Mouse (Mus musculus): ENCODE results near the gene Enkd1.

Gene Enkd1

GRCm38 (mm10) chr8:105702001-105702401 is 6.0 kb downstream of the Enkd1 start:
- no peak for DNase-seq (ENCODE audit: low spot score in 2 of 2)

- DNase-seq (ENCODE audit: low spot score in 2 of 2), result peak; percentile 92 to 99
Measured at GRCm38 (mm10) chr8:105700966-105701824, 6.8 kb downstream of the Enkd1 start, which contains the start of the genes Acd and Pard6a. Gene Acd (minus strand): TSS chr8:105701102. Gene Pard6a (plus strand): TSS chr8:105701148.

DNA sequence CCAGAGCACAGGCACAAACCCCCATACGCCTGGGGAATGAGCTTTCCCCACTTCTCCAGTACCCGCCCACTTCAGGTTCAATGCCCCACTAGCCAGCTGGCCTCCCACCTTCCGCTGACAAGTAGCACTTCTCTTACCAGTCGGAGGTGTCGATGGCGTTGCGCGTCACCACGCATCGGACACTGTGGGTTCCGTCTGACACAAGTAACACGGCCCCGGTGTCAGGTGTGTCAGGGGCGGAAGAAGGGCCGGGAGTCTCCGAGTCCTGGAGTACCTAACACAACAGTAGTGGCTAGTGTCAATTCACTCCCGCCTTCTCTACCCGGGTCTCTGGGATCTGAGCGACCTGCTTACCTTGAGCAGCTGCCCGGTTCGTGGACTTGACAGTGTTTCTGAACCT is 7.4 kb downstream of the Enkd1 start:
- DNase-seq (ENCODE audit: low spot score in 2 of 2), result no peak

GRCm38 (mm10) chr8:105699488-105700215 is 8.4 kb downstream of the Enkd1 start:
- no peak for DNase-seq (ENCODE audit: low spot score in 2 of 2)

DNA sequence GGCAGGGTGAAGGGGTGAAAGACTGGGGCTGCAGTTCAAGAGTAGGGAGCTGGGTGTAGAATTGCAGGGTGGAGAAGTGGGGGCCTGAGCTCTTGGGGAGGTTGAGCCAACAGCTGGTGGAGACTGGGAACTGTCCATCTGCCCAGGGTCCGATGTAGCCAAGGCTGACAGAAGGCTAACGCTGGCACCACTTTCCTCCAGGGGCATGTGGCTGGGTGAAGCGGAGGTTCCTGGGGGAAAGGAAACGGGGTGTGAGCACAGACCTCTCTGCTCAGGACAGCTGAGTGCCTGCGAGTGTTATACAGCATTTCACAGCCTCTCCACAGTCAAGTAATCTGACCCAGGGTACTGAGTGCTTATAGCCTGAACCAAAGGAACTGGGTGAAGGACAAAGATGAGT is 9.3 kb downstream of the Enkd1 start:
- DNase-seq (ENCODE audit: low spot score in 2 of 2), result no peak

GRCm38 (mm10) chr8:105697196-105697780 is 10.7 kb downstream of the Enkd1 start:
- no peak for DNase-seq (ENCODE audit: low spot score in 2 of 2)

- DNase-seq (ENCODE audit: low spot score in 2 of 2), result no peak
Measured at GRCm38 (mm10) chr8:105695080-105695780, 12.8 kb downstream of the Enkd1 start.

DNA sequence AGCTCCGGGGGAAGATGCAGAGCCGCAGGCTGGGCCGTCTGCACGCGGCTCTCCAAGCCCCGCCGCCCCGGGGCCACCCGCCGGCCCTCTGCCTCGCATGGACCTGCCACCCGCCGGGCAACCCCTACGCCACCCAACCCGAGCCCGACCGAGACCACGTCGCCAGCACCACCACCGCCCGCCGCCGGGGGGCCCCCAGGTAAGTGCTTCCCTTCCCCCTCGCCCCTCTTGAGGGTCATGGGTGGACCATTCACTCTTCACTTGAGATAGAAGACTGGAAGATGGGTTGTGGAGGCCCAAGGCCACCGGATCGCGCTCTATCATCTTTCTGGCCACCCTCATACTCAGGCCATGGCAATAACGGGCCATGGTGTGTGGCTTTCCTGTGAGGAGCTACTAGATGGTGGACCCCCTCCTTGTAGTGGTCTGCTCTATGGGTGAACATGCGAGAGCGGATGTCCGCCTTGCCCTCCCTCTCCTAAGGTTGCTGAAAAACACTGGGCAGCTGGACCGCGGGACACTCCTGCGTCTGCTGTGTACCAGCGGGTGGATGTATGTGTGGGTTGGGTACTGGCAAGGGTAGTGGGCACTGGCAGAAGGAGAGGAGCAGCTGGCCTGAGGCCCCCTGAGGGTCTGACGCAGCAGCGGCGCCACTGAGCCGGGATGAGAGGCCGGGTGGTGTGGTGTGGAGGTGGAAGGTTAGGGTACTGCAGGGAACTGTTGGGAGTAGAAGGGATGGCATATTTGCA is 13.8 kb downstream of the Enkd1 start:
- DNase-seq (ENCODE audit: low spot score in 2 of 2), result no peak

DNA sequence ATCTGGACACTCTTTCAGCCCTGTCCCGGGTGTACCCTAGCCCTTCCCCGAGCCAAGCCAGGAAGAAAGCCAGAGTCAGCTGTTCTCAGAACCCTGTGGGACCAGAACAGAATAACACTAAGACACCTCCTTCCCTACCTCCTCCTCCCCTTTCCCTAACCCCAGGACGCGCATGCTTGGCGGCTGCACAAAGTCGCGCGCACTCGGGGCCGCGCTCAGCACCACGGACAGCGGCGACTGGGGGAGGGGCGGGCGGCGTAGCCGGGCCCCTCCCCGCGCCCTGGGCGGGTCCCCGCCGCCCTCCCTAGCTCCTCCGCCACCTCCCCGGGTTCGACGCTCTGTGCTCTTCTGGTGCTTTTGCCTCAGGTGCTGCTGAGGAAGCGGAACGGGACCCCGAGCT is 14.4 kb downstream of the Enkd1 start:
- peak in 1 of 2 experiments; percentile 43 for DNase-seq (ENCODE audit: low spot score in 2 of 2)

DNA sequence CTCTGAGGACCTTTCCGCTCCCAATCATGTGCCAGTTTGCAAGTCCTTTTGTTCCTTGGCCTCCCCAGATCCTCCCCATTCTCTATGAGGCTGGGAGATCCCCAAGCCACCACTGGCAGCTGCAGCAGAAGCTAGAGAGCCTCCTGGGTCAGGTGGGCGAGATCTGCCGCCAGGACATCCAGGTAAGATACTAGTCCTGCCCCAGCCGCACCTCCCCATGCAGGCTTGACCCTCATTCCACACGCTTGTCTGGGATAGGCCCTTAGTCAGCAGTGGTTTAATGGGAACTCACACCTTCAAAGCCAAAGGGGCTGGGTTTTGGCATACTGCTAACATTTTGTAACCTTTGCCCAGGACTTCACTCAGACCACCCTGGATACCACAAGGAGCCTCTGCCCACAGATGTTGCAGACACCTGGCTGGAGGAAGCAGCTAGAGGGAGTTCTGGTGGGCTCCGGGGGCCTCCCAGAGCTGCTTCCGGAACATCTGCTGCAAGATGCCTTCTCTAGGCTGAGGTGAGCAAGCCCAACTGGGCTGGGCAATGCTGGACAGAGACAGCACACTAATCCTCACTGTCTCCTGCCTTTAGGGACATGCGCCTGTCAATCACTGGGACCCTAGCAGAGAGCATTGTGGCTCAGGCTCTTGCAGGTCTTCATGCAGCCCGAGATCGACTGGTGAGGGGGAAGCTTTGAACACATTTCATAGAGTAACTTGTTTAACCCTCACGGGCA is 15.4 kb downstream of the Enkd1 start:
- no peak for DNase-seq (ENCODE audit: low spot score in 2 of 2)

DNA sequence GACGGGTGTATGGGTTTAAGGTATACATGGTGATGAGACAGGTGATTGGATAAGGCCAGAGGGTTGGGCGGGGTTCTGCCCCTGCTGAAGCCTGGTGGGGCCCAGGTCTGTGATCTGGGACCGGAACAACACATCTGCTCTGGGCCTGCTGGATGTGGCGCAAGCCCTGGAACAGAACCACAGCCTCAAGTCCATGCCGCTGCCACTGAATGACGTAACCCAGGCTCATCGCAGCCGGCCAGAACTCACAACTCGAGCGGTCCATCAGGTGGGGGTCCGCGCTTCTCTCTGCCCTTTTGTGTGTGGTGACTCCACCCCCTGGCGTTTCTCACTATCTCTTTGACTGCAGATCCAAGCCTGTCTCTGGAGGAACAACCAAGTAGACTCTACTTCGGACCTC is 17.0 kb downstream of the Enkd1 start:
- no peak for DNase-seq (ENCODE audit: low spot score in 2 of 2)

- DNase-seq (ENCODE audit: low spot score in 2 of 2), result no peak
Measured at GRCm38 (mm10) chr8:105689983-105690360, 18.0 kb downstream of the Enkd1 start.

- DNase-seq (ENCODE audit: low spot score in 2 of 2), result no peak
Measured at GRCm38 (mm10) chr8:105689256-105689982, 18.6 kb downstream of the Enkd1 start.

- no peak for DNase-seq (ENCODE audit: low spot score in 2 of 2)
Measured at GRCm38 (mm10) chr8:105688242-105688752, 19.7 kb downstream of the Enkd1 start.

DNA sequence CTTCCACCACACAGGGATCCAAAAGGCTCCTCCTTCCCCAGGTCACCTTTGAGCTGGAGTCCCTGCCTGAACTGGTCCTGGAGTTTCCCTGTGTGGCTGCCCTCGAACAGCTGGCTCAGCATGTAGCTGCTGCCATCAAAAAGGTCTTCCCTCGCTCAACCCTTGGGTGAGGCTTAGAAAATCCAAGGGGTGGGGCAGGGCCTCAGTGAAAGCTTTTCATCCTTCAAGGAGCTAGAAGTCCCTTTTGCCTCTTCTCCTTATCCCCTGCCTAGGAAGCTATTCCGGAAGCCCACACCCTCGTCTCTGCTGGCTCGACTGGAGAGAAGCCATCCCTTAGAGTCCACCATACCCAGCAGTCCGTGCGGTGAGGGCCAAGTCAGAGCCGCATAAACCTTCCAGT is 20.5 kb downstream of the Enkd1 start:
- no peak for DNase-seq (ENCODE audit: low spot score in 2 of 2)

GRCm38 (mm10) chr8:105686551-105686950 is 21.5 kb downstream of the Enkd1 start:
- no peak for DNase-seq (ENCODE audit: low spot score in 2 of 2)

- DNase-seq (ENCODE audit: low spot score in 2 of 2), result peak in 1 of 2 experiments; percentile 58
Measured at GRCm38 (mm10) chr8:105685796-105686308, 22.2 kb downstream of the Enkd1 start, which contains the start of gene Carmil2. Gene Carmil2 (plus strand): TSS chr8:105686274.

- no peak for DNase-seq (ENCODE audit: low spot score in 2 of 2)
Measured at GRCm38 (mm10) chr8:105685325-105685724, 22.7 kb downstream of the Enkd1 start.

GRCm38 (mm10) chr8:105677891-105678290 is 30.1 kb downstream of the Enkd1 start:
- no peak for DNase-seq (ENCODE audit: low spot score in 2 of 2)
